Mouse (Mus musculus) cerebellum, adult 2 months (tissue): Measurements from ENCODE around the gene Aanat.
A peak's percentile ranks its signal among the peaks of the same experiment; 100 is the strongest.

Experiments used
- CTCF ChIP-seq: fragments of 200-500 bp; IDR thresholded peaks from 2 replicates; pipeline ENCODE4 v1.5.1; 2011; ENCODE audit warnings: low read depth, mild to moderate bottlenecking, control low read depth, low read length, moderate library complexity, borderline replicate concordance; ENCODE audit not compliant: insufficient read depth
- POLR2A ChIP-seq: fragments of 200-500 bp; IDR thresholded peaks from 2 replicates; pipeline ENCODE4 v1.6.1; 2011; ENCODE audit warnings: low read length, control low read depth, borderline replicate concordance; ENCODE audit not compliant: insufficient read depth

GRCm38 (mm10) chr11:116554171-116554878, 31.9 kb upstream of the Aanat start:
- TF ChIP-seq CTCF = peak; percentile 79
- no peak for TF ChIP-seq POLR2A
